Mouse (Mus musculus) CH12.LX (cell line): ENCODE measurements around the gene Ttll5. TPM values are rescaled to one million over a fixed set of nuclear protein-coding genes. Genes with fewer than 3 reads are reported as not detected.

Experiments
- DNase-seq: peaks from one replicate; pipeline ENCODE4 v3.0.0-alpha.2; 2013; ENCODE audit errors: extremely low read depth
- H3K27ac ChIP-seq: 2 replicates; pipeline ENCODE4 v1.5.1; 2012; ENCODE audit warnings: low read depth, mild to moderate bottlenecking, control low read depth, moderate library complexity; ENCODE audit not compliant: insufficient read depth
- H3K27me3 ChIP-seq: replicated peaks from 2 replicates; pipeline ENCODE3; 2012; ENCODE audit warnings: inconsistent platforms
- H3K36me3 ChIP-seq, 2 experiments: replicated peaks in 1 of 2; 2 replicates each; pipeline versions ENCODE3 to v1.6.1; 2012; ENCODE audit warnings: inconsistent platforms in 1 of 2, low read length in 1 of 2, mild to moderate bottlenecking in 1 of 2, mixed read lengths in 1 of 2, moderate library complexity in 1 of 2; ENCODE audit not compliant: control insufficient read depth in 1 of 2, insufficient read depth in 1 of 2
- H3K4me1 ChIP-seq, 2 experiments: 2 replicates each; pipeline ENCODE4 v1.6.1; 2012; ENCODE audit warnings: inconsistent platforms in 1 of 2, moderate library complexity in 1 of 2; ENCODE audit not compliant: insufficient read depth in 2 of 2, control insufficient read depth in 1 of 2
- H3K4me2 ChIP-seq: 2 replicates; pipeline ENCODE4 v1.6.1; 2012; ENCODE audit warnings: low read depth, mild to moderate bottlenecking, control low read depth; ENCODE audit not compliant: poor library complexity, insufficient read depth, severe bottlenecking
- H3K4me3 ChIP-seq, 3 experiments: fragments of 150-350 bp in 1 of 3; sonication (generic) in 1 of 3; replicated peaks in 1 of 3; 2 replicates each; pipeline versions ENCODE3 to v1.5.1; 2011 to 2012; ENCODE audit warnings: low read depth in 2 of 3, low read length in 2 of 3, mild to moderate bottlenecking in 2 of 3, moderate library complexity in 2 of 3, control low read depth in 1 of 3, improper control_type of control experiment in 1 of 3, inconsistent platforms in 1 of 3, mixed read lengths in 1 of 3; ENCODE audit not compliant: poor library complexity in 1 of 3
- H3K79me2 ChIP-seq: replicated peaks from 2 replicates; pipeline ENCODE4 v1.6.1; 2012; ENCODE audit warnings: mild to moderate bottlenecking, moderate library complexity; ENCODE audit not compliant: control insufficient read depth, poor library complexity, insufficient read depth, severe bottlenecking; ENCODE audit errors: extremely low read depth
- H3K9ac ChIP-seq: 2 replicates; pipeline ENCODE4 v1.6.1; 2012; ENCODE audit warnings: low read depth, mild to moderate bottlenecking, control low read depth, moderate library complexity; ENCODE audit not compliant: insufficient read depth
- H3K9me3 ChIP-seq: replicated peaks from 2 replicates; pipeline ENCODE3; 2012; ENCODE audit warnings: low read length, inconsistent platforms, mixed read lengths
- CTCF ChIP-seq, 2 experiments: IDR thresholded peaks in 1 of 2; conservative IDR thresholded peaks in 1 of 2; 2 replicates each; pipeline ENCODE4 v1.5.1; 2011 to 2012; ENCODE audit warnings: low read depth in 2 of 2, low read length in 2 of 2, improper control_type of control experiment in 1 of 2, inconsistent platforms in 1 of 2, mild to moderate bottlenecking in 1 of 2, moderate library complexity in 1 of 2
- E2F4 ChIP-seq: IDR thresholded peaks from 2 replicates; pipeline ENCODE4 v1.6.1; 2011; ENCODE audit warnings: low read depth, low read length, improper control_type of control experiment; ENCODE audit not compliant: insufficient replicate concordance
- ETS1 ChIP-seq: conservative IDR thresholded peaks from 2 replicates; pipeline ENCODE4 v1.6.1; 2012; ENCODE audit warnings: low read depth, mild to moderate bottlenecking, inconsistent platforms, low read length, improper control_type of control experiment, moderate library complexity
- GABPA ChIP-seq: IDR thresholded peaks from 2 replicates; pipeline ENCODE4 v1.6.1; 2012; ENCODE audit warnings: low read depth, low read length, improper control_type of control experiment, inconsistent platforms; ENCODE audit not compliant: insufficient replicate concordance
- HCFC1 ChIP-seq: IDR thresholded peaks from 2 replicates; pipeline ENCODE4 v1.6.1; 2012; ENCODE audit warnings: low read depth, mild to moderate bottlenecking, inconsistent platforms, low read length, improper control_type of control experiment
- JUND ChIP-seq: conservative IDR thresholded peaks from 2 replicates; pipeline ENCODE4 v1.6.1; 2011; ENCODE audit warnings: low read depth, low read length, improper control_type of control experiment
- MAX ChIP-seq: IDR thresholded peaks from 2 replicates; pipeline ENCODE4 v1.6.1; 2011; ENCODE audit warnings: low read length, improper control_type of control experiment
- MEF2A ChIP-seq: IDR thresholded peaks from 2 replicates; pipeline ENCODE4 v1.6.1; 2014; ENCODE audit warnings: low read depth, mild to moderate bottlenecking, inconsistent platforms, low read length, improper control_type of control experiment, borderline replicate concordance
- MXI1 ChIP-seq: IDR thresholded peaks from 2 replicates; pipeline ENCODE4 v1.6.1; 2011; ENCODE audit warnings: mild to moderate bottlenecking, low read depth, low read length, improper control_type of control experiment
- MYC ChIP-seq: IDR thresholded peaks from 2 replicates; pipeline ENCODE4 v1.6.1; 2011; ENCODE audit warnings: low read depth, mild to moderate bottlenecking, improper control_type of control experiment, low read length
- NRF1 ChIP-seq: IDR thresholded peaks from 2 replicates; pipeline ENCODE4 v1.6.1; 2014; ENCODE audit warnings: low read depth, mild to moderate bottlenecking, inconsistent platforms, low read length, improper control_type of control experiment, moderate library complexity
- PAX5 ChIP-seq: IDR thresholded peaks from 2 replicates; pipeline ENCODE4 v1.6.1; 2012; ENCODE audit warnings: low read length, inconsistent platforms, mixed read lengths
- POLR2A ChIP-seq: IDR thresholded peaks from 2 replicates; pipeline ENCODE4 v1.6.1; 2011; ENCODE audit warnings: low read depth, mild to moderate bottlenecking, improper control_type of control experiment, low read length
- RAD21 ChIP-seq: IDR thresholded peaks from 2 replicates; pipeline ENCODE4 v1.6.1; 2011; ENCODE audit warnings: low read depth, mild to moderate bottlenecking, low read length, improper control_type of control experiment, moderate library complexity
- RCOR1 ChIP-seq: conservative IDR thresholded peaks from 2 replicates; pipeline ENCODE4 v1.6.1; 2012; ENCODE audit warnings: low read depth, mild to moderate bottlenecking, inconsistent platforms, low read length, improper control_type of control experiment
- TBP ChIP-seq: conservative IDR thresholded peaks from 2 replicates; pipeline ENCODE4 v1.6.1; 2011; ENCODE audit warnings: low read depth, low read length, improper control_type of control experiment
- TCF12 ChIP-seq: IDR thresholded peaks from 2 replicates; pipeline ENCODE4 v1.6.1; 2014; ENCODE audit warnings: low read depth, mild to moderate bottlenecking, inconsistent platforms, low read length, improper control_type of control experiment
- UBTF ChIP-seq: IDR thresholded peaks from 2 replicates; pipeline ENCODE4 v1.6.1; 2012; ENCODE audit warnings: low read depth, mild to moderate bottlenecking, inconsistent platforms, low read length, improper control_type of control experiment, moderate library complexity
- USF2 ChIP-seq: conservative IDR thresholded peaks from 2 replicates; pipeline ENCODE4 v1.6.1; 2011; ENCODE audit warnings: low read depth, low read length, improper control_type of control experiment
- ZC3H11A ChIP-seq: IDR thresholded peaks from 2 replicates; pipeline ENCODE4 v1.6.1; 2012; ENCODE audit warnings: low read depth, mild to moderate bottlenecking, inconsistent platforms, low read length, improper control_type of control experiment
- ZMIZ1 ChIP-seq: IDR thresholded peaks from 2 replicates; pipeline ENCODE4 v1.6.1; 2012; ENCODE audit warnings: low read depth, mild to moderate bottlenecking, inconsistent platforms, low read length, improper control_type of control experiment
- ZNF384 ChIP-seq: IDR thresholded peaks from 2 replicates; pipeline ENCODE4 v1.6.1; 2012; ENCODE audit warnings: low read depth, low read length, improper control_type of control experiment, inconsistent platforms
- dilution Hi-C: fragments of 300-500 bp; cut with MboI; formaldehyde crosslinking; loops from 2 replicates; pipeline ENCODE4 v1.14.3; 2020; ENCODE audit warnings: low sequenced_read_pairs; ENCODE audit not compliant: extremely low pct_unique_long_range_greater_than_20kb, extremely low pct_ligation_motif_present
- in situ Hi-C: fragments of 300-500 bp; cut with MboI; formaldehyde crosslinking; loops from 3 replicates; pipeline ENCODE4 v1.14.3; 2019; ENCODE audit warnings: low sequenced_read_pairs, low pct_ligation_motif_present, low pct_unique_long_range_greater_than_20kb, mixed read lengths
- polyA plus RNA-seq: library from polyadenylated mRNA; unstranded; fragments of >175 nt; gene quantifications from 2 replicates; pipeline ENCODE4 v1.2.1, GENCODE M21; 2012; ENCODE audit warnings: low read depth; ENCODE audit not compliant: insufficient read length
- total RNA-seq, 2 experiments: library from RNA; depleted of rRNA; stranded (reverse); fragments of 300-350 nt in 1 of 2; fragments of >200 nt in 1 of 2; gene quantifications; 2 replicates each; pipeline ENCODE4 v1.2.3; 2012 to 2014

Gene Ttll5
- total and polyA plus RNA-seq, 3 experiments: 5.7 to 14.0 (median 8.7) TPM

GRCm38 (mm10) chr12:86027000-86027399 is 202.5 kb downstream of the Ttll5 start:
- no peak overlapping the region for H3K4me3 ChIP-seq
- TF ChIP-seq GABPA (no peak), ETS1 (no peak), ZNF384 (no peak), USF2 (no peak), NRF1 (no peak), MAX (no peak), E2F4 (no peak), UBTF (no peak), RCOR1 (no peak), MYC (no peak), JUND (no peak), ZC3H11A (no peak), CTCF (conservative IDR thresholded peaks at IDR 0.05 in 1 of 2, IDR thresholded peaks at IDR 0.05 in 1 of 2; ENCODE audit: low read depth in 2 of 2, low read length in 2 of 2) (no peak), POLR2A (no peak), ZMIZ1 (no peak), TBP (no peak), HCFC1 (no peak), MEF2A (no peak)
- dilution Hi-C loops (no loop called here), in situ Hi-C loops (loop anchor here (10.0 kb wide), 1 partner anchor 48 kb away; the partner anchor contains the start of gene Tgfb3)
- no peak overlapping the region for H3K4me2 ChIP-seq
- DNase-seq: no peak
- H3K4me1 ChIP-seq: no peaks in the 10 kb centered on the region
- H3K27ac ChIP-seq: no peak overlapping the region
- no peaks in the 10 kb centered on the region for H3K27me3 ChIP-seq
- H3K79me2 ChIP-seq: no peaks in the 10 kb centered on the region
- H3K9ac ChIP-seq: no peak overlapping the region
- H3K9me3 ChIP-seq: no peaks in the 10 kb centered on the region
- H3K36me3 ChIP-seq: peaks cover 2 to 12% of the 10 kb centered on the region in 2 experiments

DNA sequence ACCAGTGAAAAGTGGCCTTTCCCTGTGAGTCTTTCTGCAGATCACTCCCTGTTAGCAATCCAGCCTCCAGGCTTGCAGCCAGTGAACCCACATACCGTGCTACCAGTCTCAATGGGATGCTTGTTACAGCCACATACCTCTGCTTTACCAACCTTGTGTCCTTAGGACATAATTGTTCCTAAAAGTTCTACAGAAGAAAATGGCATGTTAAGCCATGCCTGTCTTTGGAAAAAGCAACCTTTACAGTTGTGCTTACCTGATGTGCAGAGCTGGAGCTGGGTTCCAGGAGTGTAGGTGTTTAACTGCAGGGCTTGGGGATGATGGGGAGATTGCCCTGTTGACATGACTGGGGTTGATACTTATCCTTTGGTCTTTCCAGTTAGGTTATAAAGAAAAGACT is 203.3 kb downstream of the Ttll5 start:
- Histone ChIP-seq H3K4me3 (no peak overlapping the region), H3K36me3 (peaks cover 2 to 12% of the 10 kb centered on the region in 2 experiments), H3K27me3 (no peaks in the 10 kb centered on the region), H3K4me2 (no peak overlapping the region), H3K9me3 (no peaks in the 10 kb centered on the region), H3K79me2 (no peaks in the 10 kb centered on the region), H3K9ac (no peak overlapping the region), H3K4me1 (no peaks in the 10 kb centered on the region), H3K27ac (no peak overlapping the region)
- no peak for TF ChIP-seq MAX
- no peak for TF ChIP-seq TCF12
- no peak for TF ChIP-seq PAX5
- TF ChIP-seq GABPA: no peak
- no peak for TF ChIP-seq HCFC1
- TF ChIP-seq USF2: no peak
- TF ChIP-seq RAD21: no peak
- no peak for TF ChIP-seq MXI1
- dilution Hi-C loops: no loop called here
- DNase-seq: no peak
- in situ Hi-C loops: loop anchor here (10.0 kb wide), 1 partner anchor 47 kb away; the partner anchor contains the start of gene Tgfb3
